Mouse (Mus musculus) ovary, adult 10 weeks (tissue): ENCODE results near the gene Gm4871. TPM values are rescaled to one million over a fixed set of nuclear protein-coding genes. Genes with fewer than 3 reads are reported as not detected.

ENCODE experiments used
- polyA plus RNA-seq: library from polyadenylated mRNA; stranded (reverse); fragments of 350-450 nt; fragmentation: Illumina TruSeq; extraction: RNeasy Lipid Tissue Mini Kit (QIAGEN cat#74804); gene quantifications from one replicate; pipeline ENCODE4 v1.2.3, GENCODE M21; 2014

The Gm4871 gene
- polyA plus RNA-seq, result not detected

DNA sequence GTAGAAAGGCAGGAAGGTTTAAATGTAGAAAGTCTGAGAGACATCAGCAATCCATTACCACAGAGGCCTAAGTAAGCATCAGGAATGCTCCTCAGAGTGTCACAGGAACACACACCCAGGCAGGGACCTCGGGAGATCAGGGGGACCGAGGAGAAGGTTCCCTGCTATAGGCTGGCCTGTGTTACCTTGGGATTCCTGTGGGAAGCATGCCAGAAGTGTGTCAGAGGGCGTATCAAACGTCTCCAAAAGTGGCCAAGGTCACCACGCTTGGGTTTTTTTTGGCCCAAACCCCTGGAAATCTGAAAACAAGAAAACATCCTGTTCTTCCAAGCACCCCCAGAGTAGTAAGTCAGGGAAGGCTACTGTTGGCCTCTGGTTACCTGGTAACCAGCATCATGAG, at the start of gene Gm4871:
Gm4871 (minus strand) TSS at position 364 of the 400 bp plus-strand sequence.

DNA sequence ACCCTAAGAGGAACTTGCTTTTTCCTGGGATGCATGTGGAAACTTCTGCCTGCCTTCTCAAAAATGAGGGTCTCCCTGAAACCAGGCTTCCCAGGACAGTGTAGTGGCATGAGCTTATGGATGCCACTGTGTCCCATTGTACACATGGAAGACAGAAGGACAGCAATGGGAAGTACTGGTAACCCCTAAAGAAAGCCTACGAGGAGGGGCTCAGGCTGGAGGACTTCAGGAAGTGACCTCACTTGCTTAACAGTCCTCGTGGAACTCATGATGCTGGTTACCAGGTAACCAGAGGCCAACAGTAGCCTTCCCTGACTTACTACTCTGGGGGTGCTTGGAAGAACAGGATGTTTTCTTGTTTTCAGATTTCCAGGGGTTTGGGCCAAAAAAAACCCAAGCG, 10.1 kb upstream of the Gm4871 start, which contains the start of gene 1700018F24Rik:
1700018F24Rik (plus strand) TSS at position 301 of the 400 bp plus-strand sequence.

Other genes with a start within 250 kb of the Gm4871 start
- gene Smurf1, start 66.9 kb downstream of the Gm4871 start, polyA plus RNA-seq, result 13.4 TPM
- not detected for gene 1700018F24Rik, start 10.2 kb upstream of the Gm4871 start, polyA plus RNA-seq
- gene Arpc1a, start 51.1 kb upstream of the Gm4871 start, polyA plus RNA-seq, result 24.2 TPM
- gene Kpna7, start 51.3 kb upstream of the Gm4871 start, polyA plus RNA-seq, result 4.9 TPM
- gene Arpc1b, start 81.5 kb upstream of the Gm4871 start, polyA plus RNA-seq, result 31.5 TPM
- gene Pdap1, start 107.5 kb upstream of the Gm4871 start, polyA plus RNA-seq, result 24.7 TPM
- 235 TPM for gene Bud31, start 107.6 kb upstream of the Gm4871 start, polyA plus RNA-seq
- gene Ptcd1, start 134.4 kb upstream of the Gm4871 start, polyA plus RNA-seq, result 1.0 TPM
- 1.8 TPM for gene Cpsf4, start 134.5 kb upstream of the Gm4871 start, polyA plus RNA-seq
- 10.3 TPM for gene Atp5j2, start 159.3 kb upstream of the Gm4871 start, polyA plus RNA-seq
- 1.8 TPM for gene Zkscan14, start 169.1 kb upstream of the Gm4871 start, polyA plus RNA-seq
- 11.6 TPM for gene Zkscan5, start 171.8 kb upstream of the Gm4871 start, polyA plus RNA-seq
- gene Zfp655, start 199.0 kb upstream of the Gm4871 start, polyA plus RNA-seq, result 162 TPM
- gene Zscan25, start 247.7 kb upstream of the Gm4871 start, polyA plus RNA-seq, result not detected